Mouse (Mus musculus): ENCODE results near the gene Atoh8. TPM values are rescaled to one million over a fixed set of nuclear protein-coding genes. Genes with fewer than 3 reads are reported as not detected.

Gene Atoh8
- polyA plus RNA-seq, 1 experiment from 2014 or later: 3.9 TPM

- no peaks in the 10 kb centered on the region for H3K9me3 ChIP-seq
- H3K4me3 ChIP-seq: no peak overlapping the region
- no peak overlapping the region for H3K9ac ChIP-seq
- WGBS: 86% methylated on average over 12 of the region's 12 CpGs
- H3K27ac ChIP-seq (replicated peaks): no peak overlapping the region
- H3K4me2 ChIP-seq: no peak overlapping the region
- H3K4me1 ChIP-seq (replicated peaks): no peaks in the 10 kb centered on the region
- no peak for ATAC-seq (ENCODE audit: low read depth)
- no peaks in the 10 kb centered on the region for H3K36me3 ChIP-seq
- H3K27me3 ChIP-seq: peaks cover 9% of the 10 kb centered on the region
Measured at GRCm38 (mm10) chr6:72179562-72180502, 55.5 kb downstream of the Atoh8 start.

- no peaks in the 10 kb centered on the region for H3K9me3 ChIP-seq
- no peak overlapping the region for H3K4me3 ChIP-seq
- H3K4me2 ChIP-seq: no peak overlapping the region
- WGBS: 83% methylated on average over 3 of the region's 3 CpGs
- H3K27ac ChIP-seq (replicated peaks): no peak overlapping the region
- no peaks in the 10 kb centered on the region for H3K36me3 ChIP-seq
- H3K27me3 ChIP-seq: 0 out of 2 replicates have a peak, but pooled peaks cover under 1% of the 10 kb centered on the region
- no peak for ATAC-seq (ENCODE audit: low read depth)
- H3K9ac ChIP-seq: no peak overlapping the region
- no peaks in the 10 kb centered on the region for H3K4me1 ChIP-seq (replicated peaks)
Measured at GRCm38 (mm10) chr6:72179006-72179405, 56.4 kb downstream of the Atoh8 start.

- H3K9ac ChIP-seq: no peak overlapping the region
- no peaks in the 10 kb centered on the region for H3K27me3 ChIP-seq
- no peak overlapping the region for H3K27ac ChIP-seq (replicated peaks)
- H3K4me3 ChIP-seq: no peak overlapping the region
- no peaks in the 10 kb centered on the region for H3K9me3 ChIP-seq
- no peak overlapping the region for H3K4me2 ChIP-seq
- no peaks in the 10 kb centered on the region for H3K36me3 ChIP-seq
- WGBS: 77% methylated on average over 3 of the region's 3 CpGs
- ATAC-seq (ENCODE audit: low read depth): no peak
- no peaks in the 10 kb centered on the region for H3K4me1 ChIP-seq (replicated peaks)
Measured at GRCm38 (mm10) chr6:72177417-72177816, 58.0 kb downstream of the Atoh8 start.

- Histone ChIP-seq H3K9ac (no peak overlapping the region), H3K4me2 (no peak overlapping the region), H3K4me3 (no peak overlapping the region), H3K36me3 (no peaks in the 10 kb centered on the region), H3K27me3 (no peaks in the 10 kb centered on the region), H3K9me3 (no peaks in the 10 kb centered on the region), H3K4me1 (replicated peaks) (no peaks in the 10 kb centered on the region), H3K27ac (replicated peaks) (no peak overlapping the region)
- 56% methylated on average over 5 of the region's 5 CpGs for WGBS
- ATAC-seq (ENCODE audit: low read depth): no peak
Measured at GRCm38 (mm10) chr6:72176004-72176403, 59.4 kb downstream of the Atoh8 start.

- no peak for ATAC-seq (ENCODE audit: low read depth)
- no peaks in the 10 kb centered on the region for H3K27me3 ChIP-seq
- no peaks in the 10 kb centered on the region for H3K36me3 ChIP-seq
- no peak overlapping the region for H3K9ac ChIP-seq
- H3K27ac ChIP-seq (replicated peaks): no peak overlapping the region
- no peaks in the 10 kb centered on the region for H3K4me1 ChIP-seq (replicated peaks)
- H3K9me3 ChIP-seq: no peaks in the 10 kb centered on the region
- no peak overlapping the region for H3K4me2 ChIP-seq
- 52% methylated on average over 3 of the region's 3 CpGs for WGBS
- no peak overlapping the region for H3K4me3 ChIP-seq
Measured at GRCm38 (mm10) chr6:72175419-72175818, 60.0 kb downstream of the Atoh8 start.

- no peak overlapping the region for H3K9ac ChIP-seq
- H3K9me3 ChIP-seq: no peaks in the 10 kb centered on the region
- H3K4me1 ChIP-seq (replicated peaks): no peaks in the 10 kb centered on the region
- H3K4me2 ChIP-seq: no peak overlapping the region
- no peak overlapping the region for H3K4me3 ChIP-seq
- no peak for ATAC-seq (ENCODE audit: low read depth)
- WGBS: 87% methylated on average over 1 of the region's 1 CpGs
- H3K36me3 ChIP-seq: no peaks in the 10 kb centered on the region
- no peaks in the 10 kb centered on the region for H3K27me3 ChIP-seq
- no peak overlapping the region for H3K27ac ChIP-seq (replicated peaks)
Measured at GRCm38 (mm10) chr6:72173350-72173749, 62.0 kb downstream of the Atoh8 start.

- H3K9ac ChIP-seq: no peak overlapping the region
- H3K4me3 ChIP-seq: no peak overlapping the region
- WGBS: 84% methylated on average over 3 of the region's 3 CpGs
- H3K27ac ChIP-seq (replicated peaks): no peak overlapping the region
- no peak overlapping the region for H3K4me2 ChIP-seq
- ATAC-seq (ENCODE audit: low read depth): no peak
- no peaks in the 10 kb centered on the region for H3K36me3 ChIP-seq
- H3K27me3 ChIP-seq: no peaks in the 10 kb centered on the region
- H3K4me1 ChIP-seq (replicated peaks): no peaks in the 10 kb centered on the region
- H3K9me3 ChIP-seq: no peaks in the 10 kb centered on the region
Measured at GRCm38 (mm10) chr6:72171391-72171790, 64.0 kb downstream of the Atoh8 start.

GRCm38 (mm10) chr6:72165907-72166306, 69.5 kb downstream of the Atoh8 start:
- no peak overlapping the region for H3K4me2 ChIP-seq
- no peaks in the 10 kb centered on the region for H3K9me3 ChIP-seq
- ATAC-seq (ENCODE audit: low read depth): no peak
- H3K4me3 ChIP-seq: no peak overlapping the region
- H3K4me1 ChIP-seq (replicated peaks): no peaks in the 10 kb centered on the region; the same call in 1 of the 2 replicates
- no peak overlapping the region for H3K9ac ChIP-seq
- no peaks in the 10 kb centered on the region for H3K36me3 ChIP-seq
- 53% methylated on average over 2 of the region's 2 CpGs for WGBS
- no peaks in the 10 kb centered on the region for H3K27me3 ChIP-seq
- no peak overlapping the region for H3K27ac ChIP-seq (replicated peaks)

GRCm38 (mm10) chr6:72164321-72165275, 70.8 kb downstream of the Atoh8 start:
- H3K27me3 ChIP-seq: no peaks in the 10 kb centered on the region
- H3K4me1 ChIP-seq (replicated peaks): no peaks in the 10 kb centered on the region; the same call in 1 of the 2 replicates
- no peaks in the 10 kb centered on the region for H3K36me3 ChIP-seq
- peak; percentile 76 for ATAC-seq (ENCODE audit: low read depth)
- no peak overlapping the region for H3K9ac ChIP-seq
- H3K4me3 ChIP-seq: no peak overlapping the region
- 20% methylated on average over 20 of the region's 20 CpGs for WGBS
- H3K27ac ChIP-seq (replicated peaks): no peak overlapping the region
- H3K9me3 ChIP-seq: no peaks in the 10 kb centered on the region
- no peak overlapping the region for H3K4me2 ChIP-seq

- H3K27ac ChIP-seq (replicated peaks): no peak overlapping the region
- ATAC-seq (ENCODE audit: low read depth): no peak
- no peak overlapping the region for H3K4me3 ChIP-seq
- H3K4me1 ChIP-seq (replicated peaks): no peaks in the 10 kb centered on the region; the same call in 1 of the 2 replicates
- 0 out of 2 replicates have a peak overlapping the region, but pooled peaks have one; percentile 0 for H3K9ac ChIP-seq
- H3K4me2 ChIP-seq: no peak overlapping the region
- H3K27me3 ChIP-seq: no peaks in the 10 kb centered on the region
- 54% methylated on average over 19 of the region's 19 CpGs for WGBS
- no peaks in the 10 kb centered on the region for H3K36me3 ChIP-seq
- no peaks in the 10 kb centered on the region for H3K9me3 ChIP-seq
Measured at GRCm38 (mm10) chr6:72162155-72162890, 73.1 kb downstream of the Atoh8 start.

GRCm38 (mm10) chr6:72161751-72162150, 73.6 kb downstream of the Atoh8 start:
- H3K9ac ChIP-seq: no peak overlapping the region
- no peaks in the 10 kb centered on the region for H3K9me3 ChIP-seq
- no peak overlapping the region for H3K27ac ChIP-seq (replicated peaks)
- no peaks in the 10 kb centered on the region for H3K36me3 ChIP-seq
- H3K4me1 ChIP-seq (replicated peaks): no peaks in the 10 kb centered on the region; the same call in 1 of the 2 replicates
- H3K27me3 ChIP-seq: no peaks in the 10 kb centered on the region
- 88% methylated on average over 5 of the region's 5 CpGs for WGBS
- no peak overlapping the region for H3K4me3 ChIP-seq
- ATAC-seq (ENCODE audit: low read depth): no peak
- H3K4me2 ChIP-seq: no peak overlapping the region
